Mouse (Mus musculus) limb, embryonic 11.5 days (tissue): ENCODE measurements around the gene Fbxl21. TPM values are rescaled to one million over a fixed set of nuclear protein-coding genes. Genes with fewer than 3 reads are reported as not detected.

Source experiments
- polyA plus RNA-seq: library from polyadenylated mRNA; unstranded; fragments of >200 nt; fragmentation: Nextera tagmentation; extraction: Ambion mirVana; gene quantifications from 2 replicates; pipeline ENCODE4 v1.2.1, GENCODE M21; 2014

Fbxl21 gene
- polyA plus RNA-seq, 1 experiment from 2014 or later: 1.5 TPM

Other genes with a start within 250 kb of the Fbxl21 start
- 145 and 157 TPM in 2 replicates for gene Cxcl14, start 225.9 kb upstream of the Fbxl21 start, polyA plus RNA-seq
- gene Gm3045, start 95.9 kb upstream of the Fbxl21 start, polyA plus RNA-seq: not detected in 2 replicates
- gene Slc25a48, start 84.1 kb upstream of the Fbxl21 start, polyA plus RNA-seq: 0.07 TPM in 1 of 2 replicates, not detected in the other
- not detected in 2 replicates for gene Il9, start 40.2 kb upstream of the Fbxl21 start, polyA plus RNA-seq
- gene Lect2, start 26.0 kb downstream of the Fbxl21 start, polyA plus RNA-seq: not detected in 2 replicates
- 47.3 and 48.2 TPM in 2 replicates for gene Tgfbi, start 87.1 kb downstream of the Fbxl21 start, polyA plus RNA-seq
- 67.3 and 71.1 TPM in 2 replicates for gene Smad5, start 180.5 kb downstream of the Fbxl21 start, polyA plus RNA-seq
- not detected in 2 replicates for gene Gm45623, start 231.4 kb downstream of the Fbxl21 start, polyA plus RNA-seq